Mouse (Mus musculus): ENCODE results near the gene H3f3b. TPM values are rescaled to one million over a fixed set of nuclear protein-coding genes. Genes with fewer than 3 reads are reported as not detected.

The H3f3b gene
- total and polyA plus RNA-seq, 2 experiments = 56.2 to 163 TPM

- TF ChIP-seq CTCF (IDR thresholded peaks at IDR 0.05; ENCODE audit: low read depth, low read length) (no peak), POLR2A (IDR thresholded peaks at IDR 0.05; ENCODE audit: extremely low read depth, insufficient read depth, low read length) (no peak)
- Histone ChIP-seq H3K27ac (replicated peaks; ENCODE audit: insufficient read depth, low read depth, low read length) (no peak overlapping the region), H3K4me3 (ENCODE audit: insufficient read depth, low read depth, low read length) (no peak overlapping the region), H3K27me3 (ENCODE audit: control insufficient read depth, insufficient read depth, low read length) (no peaks in the 10 kb centered on the region), H3K9ac (ENCODE audit: low read depth, low read length) (no peak overlapping the region), H3K79me2 (ENCODE audit: control insufficient read depth, insufficient read depth, low read length) (no peaks in the 10 kb centered on the region), H3K36me3 (ENCODE audit: control insufficient read depth, insufficient read depth, low read length) (peaks cover 12% of the 10 kb centered on the region; the same call in 1 of the 2 replicates), H3K4me1 (ENCODE audit: control insufficient read depth, insufficient read depth, low read length) (no peaks in the 10 kb centered on the region)
- 46% methylated on average over 4 of the region's 4 CpGs for WGBS
- no peak for DNase-seq (ENCODE audit: extremely low read depth, low read depth, low spot score)
Observed at GRCm38 (mm10) chr11:116057237-116057881, 29.6 kb upstream of the H3f3b start.

GRCm38 (mm10) chr11:116055873-116056272, 28.1 kb upstream of the H3f3b start:
- WGBS = 98% methylated on average over 11 of the region's 11 CpGs
- H3K79me2 ChIP-seq (ENCODE audit: control insufficient read depth, insufficient read depth, low read length) = no peaks in the 10 kb centered on the region

GRCm38 (mm10) chr11:116053510-116054229, 25.9 kb upstream of the H3f3b start:
- TF ChIP-seq CTCF (IDR thresholded peaks at IDR 0.05; ENCODE audit: low read depth, low read length) = no peak
- TF ChIP-seq POLR2A (IDR thresholded peaks at IDR 0.05; ENCODE audit: extremely low read depth, insufficient read depth, low read length) = no peak
- no peak overlapping the region for H3K27ac ChIP-seq (replicated peaks; ENCODE audit: insufficient read depth, low read depth, low read length)
- no peak overlapping the region for H3K4me3 ChIP-seq (ENCODE audit: insufficient read depth, low read depth, low read length)
- H3K9ac ChIP-seq (ENCODE audit: low read depth, low read length) = no peak overlapping the region
- H3K36me3 ChIP-seq (ENCODE audit: control insufficient read depth, insufficient read depth, low read length) = peaks cover 14% of the 10 kb centered on the region; the same call in 1 of the 2 replicates
- no peak for DNase-seq (ENCODE audit: extremely low read depth, low read depth, low spot score)
- no peaks in the 10 kb centered on the region for H3K79me2 ChIP-seq (ENCODE audit: control insufficient read depth, insufficient read depth, low read length)
- H3K4me1 ChIP-seq (ENCODE audit: control insufficient read depth, insufficient read depth, low read length) = no peaks in the 10 kb centered on the region
- WGBS = 91% methylated on average over 9 of the region's 9 CpGs
- no peaks in the 10 kb centered on the region for H3K27me3 ChIP-seq (ENCODE audit: control insufficient read depth, insufficient read depth, low read length)

More at GRCm38 (mm10) chr11:116055873-116056272, 28.1 kb upstream of the H3f3b start:
- TF ChIP-seq CTCF (IDR thresholded peaks at IDR 0.05; ENCODE audit: low read depth, low read length) (no peak), POLR2A (IDR thresholded peaks at IDR 0.05; ENCODE audit: extremely low read depth, insufficient read depth, low read length) (no peak)
- H3K4me1 ChIP-seq (ENCODE audit: control insufficient read depth, insufficient read depth, low read length) = no peaks in the 10 kb centered on the region
- H3K27ac ChIP-seq (replicated peaks; ENCODE audit: insufficient read depth, low read depth, low read length) = no peak overlapping the region
- no peaks in the 10 kb centered on the region for H3K27me3 ChIP-seq (ENCODE audit: control insufficient read depth, insufficient read depth, low read length)
- no peak for DNase-seq (ENCODE audit: extremely low read depth, low read depth, low spot score)
- peaks cover 16% of the 10 kb centered on the region; the same call in 1 of the 2 replicates for H3K36me3 ChIP-seq (ENCODE audit: control insufficient read depth, insufficient read depth, low read length)
- H3K4me3 ChIP-seq (ENCODE audit: insufficient read depth, low read depth, low read length) = no peak overlapping the region
- H3K9ac ChIP-seq (ENCODE audit: low read depth, low read length) = no peak overlapping the region

- 95% methylated on average over 4 of the region's 4 CpGs for WGBS
- no peaks in the 10 kb centered on the region for H3K4me1 ChIP-seq (ENCODE audit: control insufficient read depth, insufficient read depth, low read length)
- H3K9ac ChIP-seq (ENCODE audit: low read depth, low read length) = no peak overlapping the region
- no peaks in the 10 kb centered on the region for H3K79me2 ChIP-seq (ENCODE audit: control insufficient read depth, insufficient read depth, low read length)
- no peak overlapping the region for H3K4me3 ChIP-seq (ENCODE audit: insufficient read depth, low read depth, low read length)
- H3K36me3 ChIP-seq (ENCODE audit: control insufficient read depth, insufficient read depth, low read length) = peaks cover 17% of the 10 kb centered on the region; the same call in 1 of the 2 replicates
- H3K27me3 ChIP-seq (ENCODE audit: control insufficient read depth, insufficient read depth, low read length) = no peaks in the 10 kb centered on the region
- H3K27ac ChIP-seq (replicated peaks; ENCODE audit: insufficient read depth, low read depth, low read length) = no peak overlapping the region
- DNase-seq (ENCODE audit: extremely low read depth, low read depth, low spot score) = no peak
- TF ChIP-seq CTCF (IDR thresholded peaks at IDR 0.05; ENCODE audit: low read depth, low read length) (no peak), POLR2A (IDR thresholded peaks at IDR 0.05; ENCODE audit: extremely low read depth, insufficient read depth, low read length) (no peak)
Observed at GRCm38 (mm10) chr11:116050196-116050595, 22.4 kb upstream of the H3f3b start.

- 95% methylated on average over 2 of the region's 2 CpGs for WGBS
- H3K36me3 ChIP-seq (ENCODE audit: control insufficient read depth, insufficient read depth, low read length) = peaks cover 15% of the 10 kb centered on the region; the same call in 1 of the 2 replicates
- no peak overlapping the region for H3K4me3 ChIP-seq (ENCODE audit: insufficient read depth, low read depth, low read length)
- H3K79me2 ChIP-seq (ENCODE audit: control insufficient read depth, insufficient read depth, low read length) = no peaks in the 10 kb centered on the region
- no peak overlapping the region for H3K27ac ChIP-seq (replicated peaks; ENCODE audit: insufficient read depth, low read depth, low read length)
- TF ChIP-seq CTCF (IDR thresholded peaks at IDR 0.05; ENCODE audit: low read depth, low read length) (no peak), POLR2A (IDR thresholded peaks at IDR 0.05; ENCODE audit: extremely low read depth, insufficient read depth, low read length) (no peak)
- H3K9ac ChIP-seq (ENCODE audit: low read depth, low read length) = no peak overlapping the region
- DNase-seq (ENCODE audit: extremely low read depth, low read depth, low spot score) = no peak
- H3K27me3 ChIP-seq (ENCODE audit: control insufficient read depth, insufficient read depth, low read length) = no peaks in the 10 kb centered on the region
- H3K4me1 ChIP-seq (ENCODE audit: control insufficient read depth, insufficient read depth, low read length) = no peaks in the 10 kb centered on the region
Observed at GRCm38 (mm10) chr11:116049610-116050009, 21.8 kb upstream of the H3f3b start.

All from liver, adult 2 months (tissue).